Mouse (Mus musculus): ENCODE results near the gene Sec14l1. TPM values are rescaled to one million over a fixed set of nuclear protein-coding genes. Genes with fewer than 3 reads are reported as not detected.

The Sec14l1 gene
- polyA plus RNA-seq, 1 experiment from 2014 or later: 33.2 TPM

- H3K27ac ChIP-seq (replicated peaks in 1 of 2; ENCODE audit: control insufficient read depth in 1 of 2, insufficient read depth in 1 of 2, low read depth in 2 of 2, low read length in 2 of 2): no peak overlapping the region
- no peaks in the 10 kb centered on the region for H3K9me3 ChIP-seq (ENCODE audit: control insufficient read depth, low read length)
- WGBS: 87% methylated on average over 18 of the region's 18 CpGs
- H3K27me3 ChIP-seq (ENCODE audit: control insufficient read depth, insufficient read depth, low read length): no peaks in the 10 kb centered on the region
- no peak overlapping the region for H3K9ac ChIP-seq (ENCODE audit: low read length)
- peaks cover 26 to 30% of the 10 kb centered on the region in 2 experiments for H3K4me1 ChIP-seq (ENCODE audit: control insufficient read depth in 2 of 2, insufficient read depth in 2 of 2, low read length in 2 of 2)
- ATAC-seq (ENCODE audit: insufficient number of reproducible peaks, insufficient read depth, low FRiP score, low read depth): no peak
- peaks cover 51% of the 10 kb centered on the region for H3K36me3 ChIP-seq (ENCODE audit: control insufficient read depth, insufficient read depth, low read length)
- H3K4me2 ChIP-seq (ENCODE audit: low read length): no peak overlapping the region
- H3K4me3 ChIP-seq (ENCODE audit: control insufficient read depth in 1 of 2, insufficient read depth in 1 of 2, low read depth in 1 of 2, low read length in 2 of 2): no peak overlapping the region
Measured at GRCm38 (mm10) chr11:117141376-117142001, 26.5 kb downstream of the Sec14l1 start.

GRCm38 (mm10) chr11:117142507-117142906 lies 27.5 kb downstream of the Sec14l1 start:
- Histone ChIP-seq H3K4me1 (ENCODE audit: control insufficient read depth in 2 of 2, insufficient read depth in 2 of 2, low read length in 2 of 2) (peaks cover 24 to 30% of the 10 kb centered on the region in 2 experiments), H3K27me3 (ENCODE audit: control insufficient read depth, insufficient read depth, low read length) (no peaks in the 10 kb centered on the region), H3K9me3 (ENCODE audit: control insufficient read depth, low read length) (no peaks in the 10 kb centered on the region), H3K9ac (ENCODE audit: low read length) (no peak overlapping the region), H3K4me2 (ENCODE audit: low read length) (no peak overlapping the region), H3K4me3 (ENCODE audit: control insufficient read depth in 1 of 2, insufficient read depth in 1 of 2, low read depth in 1 of 2, low read length in 2 of 2) (no peak overlapping the region), H3K36me3 (ENCODE audit: control insufficient read depth, insufficient read depth, low read length) (peaks cover 61% of the 10 kb centered on the region), H3K27ac (replicated peaks in 1 of 2; ENCODE audit: control insufficient read depth in 1 of 2, insufficient read depth in 1 of 2, low read depth in 2 of 2, low read length in 2 of 2) (peak overlapping the region; percentile 14 to 16; a peak in 1 of 4 replicates)
- peak; percentile 60; the same call in 1 of the 2 replicates for ATAC-seq (ENCODE audit: insufficient number of reproducible peaks, insufficient read depth, low FRiP score, low read depth)
- 47% methylated on average over 4 of the region's 4 CpGs for WGBS

GRCm38 (mm10) chr11:117145451-117146117 lies 30.6 kb downstream of the Sec14l1 start:
- H3K4me1 ChIP-seq (ENCODE audit: control insufficient read depth in 2 of 2, insufficient read depth in 2 of 2, low read length in 2 of 2): peaks cover 9 to 10% of the 10 kb centered on the region in 2 experiments; a peak in 3 of 4 replicates
- H3K9ac ChIP-seq (ENCODE audit: low read length): no peak overlapping the region
- WGBS: 90% methylated on average over 14 of the region's 14 CpGs
- H3K9me3 ChIP-seq (ENCODE audit: control insufficient read depth, low read length): no peaks in the 10 kb centered on the region
- ATAC-seq (ENCODE audit: insufficient number of reproducible peaks, insufficient read depth, low FRiP score, low read depth): no peak
- H3K36me3 ChIP-seq (ENCODE audit: control insufficient read depth, insufficient read depth, low read length): peaks cover 92% of the 10 kb centered on the region
- no peak overlapping the region for H3K27ac ChIP-seq (replicated peaks in 1 of 2; ENCODE audit: control insufficient read depth in 1 of 2, insufficient read depth in 1 of 2, low read depth in 2 of 2, low read length in 2 of 2)
- H3K27me3 ChIP-seq (ENCODE audit: control insufficient read depth, insufficient read depth, low read length): no peaks in the 10 kb centered on the region
- H3K4me3 ChIP-seq (ENCODE audit: control insufficient read depth in 1 of 2, insufficient read depth in 1 of 2, low read depth in 1 of 2, low read length in 2 of 2): no peak overlapping the region
- no peak overlapping the region for H3K4me2 ChIP-seq (ENCODE audit: low read length)

GRCm38 (mm10) chr11:117146118-117146506 lies 31.1 kb downstream of the Sec14l1 start:
- no peak for ATAC-seq (ENCODE audit: insufficient number of reproducible peaks, insufficient read depth, low FRiP score, low read depth)
- H3K4me2 ChIP-seq (ENCODE audit: low read length): no peak overlapping the region
- no peaks in the 10 kb centered on the region for H3K27me3 ChIP-seq (ENCODE audit: control insufficient read depth, insufficient read depth, low read length)
- H3K36me3 ChIP-seq (ENCODE audit: control insufficient read depth, insufficient read depth, low read length): peaks cover 97% of the 10 kb centered on the region
- H3K4me1 ChIP-seq (ENCODE audit: control insufficient read depth in 2 of 2, insufficient read depth in 2 of 2, low read length in 2 of 2): peaks cover 9 to 10% of the 10 kb centered on the region in 2 experiments; a peak in 3 of 4 replicates
- no peak overlapping the region for H3K4me3 ChIP-seq (ENCODE audit: control insufficient read depth in 1 of 2, insufficient read depth in 1 of 2, low read depth in 1 of 2, low read length in 2 of 2)
- H3K27ac ChIP-seq (replicated peaks in 1 of 2; ENCODE audit: control insufficient read depth in 1 of 2, insufficient read depth in 1 of 2, low read depth in 2 of 2, low read length in 2 of 2): no peak overlapping the region
- WGBS: 92% methylated on average over 6 of the region's 6 CpGs
- no peak overlapping the region for H3K9ac ChIP-seq (ENCODE audit: low read length)
- H3K9me3 ChIP-seq (ENCODE audit: control insufficient read depth, low read length): no peaks in the 10 kb centered on the region

- 72% methylated on average over 24 of the region's 24 CpGs for WGBS
- Histone ChIP-seq H3K9ac (ENCODE audit: low read length) (no peak overlapping the region), H3K4me2 (ENCODE audit: low read length) (no peak overlapping the region), H3K27me3 (ENCODE audit: control insufficient read depth, insufficient read depth, low read length) (no peaks in the 10 kb centered on the region), H3K36me3 (ENCODE audit: control insufficient read depth, insufficient read depth, low read length) (peaks cover 98% of the 10 kb centered on the region), H3K9me3 (ENCODE audit: control insufficient read depth, low read length) (no peaks in the 10 kb centered on the region), H3K27ac (replicated peaks in 1 of 2; ENCODE audit: control insufficient read depth in 1 of 2, insufficient read depth in 1 of 2, low read depth in 2 of 2, low read length in 2 of 2) (no peak overlapping the region), H3K4me3 (ENCODE audit: control insufficient read depth in 1 of 2, insufficient read depth in 1 of 2, low read depth in 1 of 2, low read length in 2 of 2) (no peak overlapping the region), H3K4me1 (ENCODE audit: control insufficient read depth in 2 of 2, insufficient read depth in 2 of 2, low read length in 2 of 2) (peaks cover 8 to 9% of the 10 kb centered on the region in 2 experiments; a peak in 3 of 4 replicates)
- ATAC-seq (ENCODE audit: insufficient number of reproducible peaks, insufficient read depth, low FRiP score, low read depth): no peak
Measured at GRCm38 (mm10) chr11:117146776-117147536, 32.0 kb downstream of the Sec14l1 start.

- 86% methylated on average over 18 of the region's 18 CpGs for WGBS
Measured at GRCm38 (mm10) chr11:117148893-117149685, 34.1 kb downstream of the Sec14l1 start.

GRCm38 (mm10) chr11:117150467-117150966 lies 35.5 kb downstream of the Sec14l1 start:
- Histone ChIP-seq H3K27ac (replicated peaks in 1 of 2; ENCODE audit: control insufficient read depth in 1 of 2, insufficient read depth in 1 of 2, low read depth in 2 of 2, low read length in 2 of 2) (no peak overlapping the region), H3K4me2 (ENCODE audit: low read length) (no peak overlapping the region), H3K9ac (ENCODE audit: low read length) (no peak overlapping the region), H3K4me3 (ENCODE audit: control insufficient read depth in 1 of 2, insufficient read depth in 1 of 2, low read depth in 1 of 2, low read length in 2 of 2) (no peak overlapping the region), H3K9me3 (ENCODE audit: control insufficient read depth, low read length) (no peaks in the 10 kb centered on the region), H3K4me1 (ENCODE audit: control insufficient read depth in 2 of 2, insufficient read depth in 2 of 2, low read length in 2 of 2) (peaks cover 14 to 23% of the 10 kb centered on the region in 2 experiments), H3K27me3 (ENCODE audit: control insufficient read depth, insufficient read depth, low read length) (no peaks in the 10 kb centered on the region), H3K36me3 (ENCODE audit: control insufficient read depth, insufficient read depth, low read length) (peaks cover 93% of the 10 kb centered on the region)
- ATAC-seq (ENCODE audit: insufficient number of reproducible peaks, insufficient read depth, low FRiP score, low read depth): no peak
- WGBS: 78% methylated on average over 9 of the region's 9 CpGs

More at GRCm38 (mm10) chr11:117148893-117149685, 34.1 kb downstream of the Sec14l1 start:
- no peak overlapping the region for H3K4me2 ChIP-seq (ENCODE audit: low read length)
- ATAC-seq (ENCODE audit: insufficient number of reproducible peaks, insufficient read depth, low FRiP score, low read depth): no peak
- H3K27me3 ChIP-seq (ENCODE audit: control insufficient read depth, insufficient read depth, low read length): no peaks in the 10 kb centered on the region
- H3K36me3 ChIP-seq (ENCODE audit: control insufficient read depth, insufficient read depth, low read length): peaks cover 94% of the 10 kb centered on the region
- H3K4me3 ChIP-seq (ENCODE audit: control insufficient read depth in 1 of 2, insufficient read depth in 1 of 2, low read depth in 1 of 2, low read length in 2 of 2): no peak overlapping the region
- no peak overlapping the region for H3K9ac ChIP-seq (ENCODE audit: low read length)
- H3K9me3 ChIP-seq (ENCODE audit: control insufficient read depth, low read length): no peaks in the 10 kb centered on the region
- no peak overlapping the region for H3K27ac ChIP-seq (replicated peaks in 1 of 2; ENCODE audit: control insufficient read depth in 1 of 2, insufficient read depth in 1 of 2, low read depth in 2 of 2, low read length in 2 of 2)
- H3K4me1 ChIP-seq (ENCODE audit: control insufficient read depth in 2 of 2, insufficient read depth in 2 of 2, low read length in 2 of 2): peaks cover 6 to 14% of the 10 kb centered on the region in 2 experiments

Measured in heart, embryonic 14.5 days (tissue).